Mouse (Mus musculus) MEL (cell line): ENCODE results near the gene Tnni3k.

ENCODE experiments used
- CHD1 ChIP-seq: IDR thresholded peaks from 2 replicates; pipeline ENCODE4 v1.6.1; 2012; ENCODE audit warnings: low read depth, mild to moderate bottlenecking, inconsistent platforms, low read length, improper control_type of control experiment
- CHD2 ChIP-seq: IDR thresholded peaks from 2 replicates; pipeline ENCODE4 v1.6.1; 2011; ENCODE audit warnings: low read length, improper control_type of control experiment
- CTCF ChIP-seq, 3 experiments: IDR thresholded peaks in 2 of 3; conservative IDR thresholded peaks in 1 of 3; 2 replicates each; pipeline ENCODE4 v1.5.1; 2011 to 2012; ENCODE audit warnings: low read length in 3 of 3, low read depth in 2 of 3, mild to moderate bottlenecking in 2 of 3, improper control_type of control experiment in 1 of 3, inconsistent platforms in 1 of 3, mixed read lengths in 1 of 3, moderate library complexity in 1 of 3; ENCODE audit not compliant: control insufficient read depth in 1 of 3, insufficient read depth in 1 of 3, poor library complexity in 1 of 3, severe bottlenecking in 1 of 3
- EP300 ChIP-seq, 2 experiments: IDR thresholded peaks; 2 replicates each; pipeline ENCODE4 v1.6.1; 2011; ENCODE audit warnings: improper control_type of control experiment in 2 of 2, low read length in 2 of 2, low read depth in 1 of 2, mild to moderate bottlenecking in 1 of 2
- HCFC1 ChIP-seq: IDR thresholded peaks from 2 replicates; pipeline ENCODE4 v1.6.1; 2012; ENCODE audit warnings: low read depth, mild to moderate bottlenecking, inconsistent platforms, low read length, improper control_type of control experiment, moderate library complexity
- KAT2A ChIP-seq: conservative IDR thresholded peaks from 2 replicates; pipeline ENCODE4 v1.6.1; 2012; ENCODE audit warnings: low read depth, low read length, improper control_type of control experiment, inconsistent platforms
- MYC ChIP-seq: IDR thresholded peaks from 2 replicates; pipeline ENCODE4 v1.6.1; 2011; ENCODE audit warnings: low read depth, mild to moderate bottlenecking, low read length, improper control_type of control experiment, moderate library complexity
- POLR2A ChIP-seq, 2 experiments: IDR thresholded peaks; 2 replicates each; pipeline ENCODE4 v1.6.1; 2011 to 2012; ENCODE audit warnings: low read length in 2 of 2, mild to moderate bottlenecking in 2 of 2, control low read depth in 1 of 2, improper control_type of control experiment in 1 of 2, low read depth in 1 of 2, moderate library complexity in 1 of 2; ENCODE audit not compliant: control insufficient read depth in 1 of 2, insufficient read depth in 1 of 2, poor library complexity in 1 of 2
- RCOR1 ChIP-seq: IDR thresholded peaks from 2 replicates; pipeline ENCODE4 v1.6.1; 2012; ENCODE audit warnings: low read depth, mild to moderate bottlenecking, inconsistent platforms, low read length, improper control_type of control experiment
- SIN3A ChIP-seq: IDR thresholded peaks from 2 replicates; pipeline ENCODE4 v1.6.1; 2012; ENCODE audit warnings: low read length, improper control_type of control experiment, inconsistent platforms
- TCF12 ChIP-seq: IDR thresholded peaks from 2 replicates; pipeline ENCODE4 v1.6.1; 2014; ENCODE audit warnings: low read depth, mild to moderate bottlenecking, inconsistent platforms, low read length, improper control_type of control experiment, moderate library complexity
- USF1 ChIP-seq: IDR thresholded peaks from 2 replicates; pipeline ENCODE4 v1.6.1; 2014; ENCODE audit warnings: low read depth, mild to moderate bottlenecking, inconsistent platforms, low read length, improper control_type of control experiment, moderate library complexity

GRCm38 (mm10) chr3:154861921-154862320, 193.3 kb downstream of the Tnni3k start:
- TF ChIP-seq CTCF (IDR thresholded peaks at IDR 0.05 in 2 of 3, conservative IDR thresholded peaks at IDR 0.05 in 1 of 3; ENCODE audit: control insufficient read depth in 1 of 3, insufficient read depth in 1 of 3, low read depth in 2 of 3, low read length in 3 of 3, poor library complexity in 1 of 3, severe bottlenecking in 1 of 3) (no peak), POLR2A (IDR thresholded peaks at IDR 0.05; ENCODE audit: control insufficient read depth in 1 of 2, insufficient read depth in 1 of 2, low read depth in 1 of 2, low read length in 2 of 2, poor library complexity in 1 of 2) (no peak), MYC (no peak), KAT2A (no peak), USF1 (no peak), TCF12 (no peak), CHD2 (no peak), RCOR1 (no peak), HCFC1 (no peak), CHD1 (no peak), EP300 (IDR thresholded peaks at IDR 0.05; ENCODE audit: low read depth in 1 of 2, low read length in 2 of 2) (no peak), SIN3A (no peak)
